Mouse (Mus musculus): ENCODE data around the gene Pygo1.

DNA sequence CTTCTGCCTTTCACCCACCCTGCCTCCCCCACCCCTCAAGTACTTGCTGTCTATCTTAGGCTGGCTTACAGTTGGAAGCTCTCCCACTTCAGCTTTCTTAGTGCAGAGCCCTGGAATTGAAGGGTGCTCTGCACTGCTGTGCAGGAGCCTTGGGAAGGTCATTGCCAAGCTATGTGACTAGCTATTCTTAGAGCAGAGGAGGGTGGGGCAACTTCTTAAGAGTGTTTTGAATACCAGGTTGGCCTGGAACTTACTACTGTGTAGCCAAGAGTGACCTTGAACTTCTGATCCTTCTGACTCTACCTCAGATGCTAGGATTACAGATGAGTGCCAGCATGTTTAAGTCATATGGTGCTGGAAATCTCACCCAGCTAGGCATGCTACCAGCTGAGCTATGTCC is 70.7 kb downstream of the Pygo1 start:
- TF ChIP-seq POLR2AphosphoS2 (IDR thresholded peaks at IDR 0.05; ENCODE audit: insufficient read length, low read depth): no peak
- no peak for TF ChIP-seq POLR2A (IDR thresholded peaks at IDR 0.05; ENCODE audit: insufficient read length, low read depth)
- TF ChIP-seq USF1 (IDR thresholded peaks at IDR 0.05; ENCODE audit: low read depth): no peak
- TF ChIP-seq TCF12 (IDR thresholded peaks at IDR 0.05; ENCODE audit: insufficient read depth, poor library complexity, severe bottlenecking): no peak
- TF ChIP-seq MYOD1 (IDR thresholded peaks at IDR 0.05; ENCODE audit: control insufficient read depth in 1 of 3, insufficient read length in 2 of 3, low read depth in 2 of 3): no peak
- TF ChIP-seq TCF3 (IDR thresholded peaks at IDR 0.05; ENCODE audit: insufficient read length, low read depth): no peak

Measured in myocyte (in vitro differentiated cells).